In genomic region chr11:90356495-90357304, GRCm38 (mm10) we compare ENCODE assay signal across 12 mouse cellular contexts. TPM values are rescaled to one million over a fixed set of nuclear protein-coding genes. Genes with fewer than 3 reads are reported as not detected.
DNase-seq lines count a peak whose midpoint lies in the region; ATAC-seq lines count a peak whose summit lies in the region.
"Had no signal": no experiment of that assay in that cellular context is flagged by ENCODE, and none has a peak within 500 bp of the region (broad histone marks: within the 10 kb centered on the region; RNA-seq: fewer than 3 reads in every experiment).

No protein-coding gene starts in this region.

- no peaks in the 10 kb centered on the region for H3K27me3 ChIP-seq in heart, embryonic 11.5 days (ENCODE audit: control insufficient read depth, insufficient read depth, low read length)
- no peaks in the 10 kb centered on the region for H3K27me3 ChIP-seq in embryonic facial prominence, embryonic 14.5 days (replicated peaks; ENCODE audit: control insufficient read depth, insufficient read depth, low read length)
- no peaks in the 10 kb centered on the region for H3K27me3 ChIP-seq in liver, embryonic 15.5 days

- peak overlapping the region; percentile 12; the same call in 1 of the 2 replicates for H3K4me2 ChIP-seq in heart, embryonic 11.5 days
- H3K4me2 ChIP-seq in embryonic facial prominence, embryonic 14.5 days (ENCODE audit: low read depth, low read length): no peak overlapping the region
- H3K4me2 ChIP-seq in liver, embryonic 15.5 days: peak overlapping the region; percentile 20; the same call in 1 of the 2 replicates
- H3K4me2 ChIP-seq: midbrain, embryonic 12.5 days had no signal

- intact Hi-C loops in heart, postnatal 14 days (cut with DNase I): no loop called here

- DNase-seq in heart, postnatal 14 days: no peak
- peak; percentile 77 for DNase-seq in embryonic facial prominence, embryonic 14.5 days (ENCODE audit: low spot score)
- peak; percentile 86 for DNase-seq in kidney, adult 9 months
- no peak for DNase-seq in layer of hippocampus, postnatal 25 days (ENCODE audit: extremely low spot score in 1 of 2, low spot score in 1 of 2)
- no peak for DNase-seq in frontal cortex, postnatal 14 days (ENCODE audit: low spot score in 2 of 2)
- DNase-seq: cerebellum, adult 2 months; layer of hippocampus, adult 9-11 months had no signal

- H3K9ac ChIP-seq in heart, embryonic 11.5 days (ENCODE audit: low read depth, low read length): no peak overlapping the region
- H3K9ac ChIP-seq in embryonic facial prominence, embryonic 14.5 days (ENCODE audit: low read depth, low read length): no peak overlapping the region
- H3K9ac ChIP-seq in liver, embryonic 15.5 days: no peak overlapping the region
- H3K9ac ChIP-seq: midbrain, embryonic 12.5 days had no signal

- no peak overlapping the region for H3K4me3 ChIP-seq in heart, embryonic 11.5 days (ENCODE audit: low read depth, low read length)
- no peak overlapping the region for H3K4me3 ChIP-seq in embryonic facial prominence, embryonic 14.5 days (ENCODE audit: low read depth, low read length)
- H3K4me3 ChIP-seq in liver, embryonic 15.5 days (replicated peaks): no peak overlapping the region
- H3K4me3 ChIP-seq: midbrain, embryonic 12.5 days had no signal

- H3K9me3 ChIP-seq in heart, embryonic 11.5 days (replicated peaks; ENCODE audit: control insufficient read depth, low read length): no peaks in the 10 kb centered on the region
- H3K9me3 ChIP-seq in embryonic facial prominence, embryonic 14.5 days (ENCODE audit: control insufficient read depth, low read length): no peaks in the 10 kb centered on the region
- no peaks in the 10 kb centered on the region for H3K9me3 ChIP-seq in liver, embryonic 15.5 days (replicated peaks)
- H3K9me3 ChIP-seq: midbrain, embryonic 12.5 days had no signal

- ATAC-seq in heart, embryonic 11.5 days (replicated peaks; ENCODE audit: insufficient number of reproducible peaks, low FRiP score, low TSS enrichment): no peak
- ATAC-seq in embryonic facial prominence, embryonic 14.5 days (ENCODE audit: low read depth): peak; percentile 53
- peak; percentile 37; the same call in 1 of the 2 replicates for ATAC-seq in liver, embryonic 15.5 days (ENCODE audit: insufficient read depth)
- ATAC-seq in CD4-positive, CD25-positive, alpha-beta regulatory T cell, adult 4 months: no peak
- ATAC-seq: activated CD4-positive, CD25-positive, alpha-beta regulatory T cell, adult 4 months had no signal

- H3K27ac ChIP-seq in heart, embryonic 11.5 days (ENCODE audit: low read depth, low read length): no peak overlapping the region
- no peak overlapping the region for H3K27ac ChIP-seq in embryonic facial prominence, embryonic 14.5 days (replicated peaks; ENCODE audit: low read depth, low read length)
- peak overlapping the region; percentile 67 for H3K27ac ChIP-seq in liver, embryonic 15.5 days (replicated peaks)
- H3K27ac ChIP-seq: midbrain, embryonic 12.5 days had no signal

- peaks cover 18% of the 10 kb centered on the region for H3K4me1 ChIP-seq in heart, embryonic 11.5 days (ENCODE audit: control insufficient read depth, insufficient read depth, low read length)
- H3K4me1 ChIP-seq in embryonic facial prominence, embryonic 14.5 days (ENCODE audit: control insufficient read depth, insufficient read depth, low read length): peaks cover 31% of the 10 kb centered on the region
- peaks cover 27% of the 10 kb centered on the region for H3K4me1 ChIP-seq in liver, embryonic 15.5 days (replicated peaks)

- 42% methylated on average over 9 of the region's 9 CpGs for WGBS in heart, embryonic 11.5 days (ENCODE audit: insufficient replicate concordance)
- 26% methylated on average over 9 of the region's 9 CpGs for WGBS in embryonic facial prominence, embryonic 14.5 days
- 42% methylated on average over 9 of the region's 9 CpGs for WGBS in liver, embryonic 15.5 days (ENCODE audit: insufficient replicate concordance)

- H3K36me3 ChIP-seq in heart, embryonic 11.5 days (ENCODE audit: control insufficient read depth, insufficient read depth, low read length): no peaks in the 10 kb centered on the region
- H3K36me3 ChIP-seq in embryonic facial prominence, embryonic 14.5 days (ENCODE audit: control insufficient read depth, insufficient read depth, low read length): no peaks in the 10 kb centered on the region
- 0 out of 2 replicates have a peak, but pooled peaks cover 3% of the 10 kb centered on the region for H3K36me3 ChIP-seq in liver, embryonic 15.5 days (replicated peaks)
- H3K36me3 ChIP-seq: midbrain, embryonic 12.5 days had no signal

RNA-seq across cellular contexts. Expression of gene Hlf, which starts 34.0 kb away (rescaled TPM):
- polyA plus RNA-seq in heart, embryonic 11.5 days (2014; fragmentation: Nextera tagmentation; extraction: Ambion mirVana): 1.4 and 2.1 TPM in 2 replicates
- total RNA-seq in heart, postnatal 14 days (2021): 10 to 100 TPM; 21.8 to 22.4 TPM
- polyA plus RNA-seq in embryonic facial prominence, embryonic 14.5 days (2014; fragmentation: Nextera tagmentation; extraction: Ambion mirVana): 5.1 and 6.2 TPM in 2 replicates
- 5.0 TPM in 2 replicates for polyA plus RNA-seq in liver, embryonic 15.5 days (2015; fragmentation: Nextera tagmentation; extraction: Ambion mirVana)
- 10 to 100 TPM; 65.0 to 70.5 TPM for total RNA-seq in layer of hippocampus, postnatal 25 days (2021)
- polyA plus RNA-seq in CD4-positive, CD25-positive, alpha-beta regulatory T cell, adult 4 months (2017; shearing (Covaris generic)): 1 to 10 TPM; 1.4 to 2.5 TPM

Comparison
In these comparisons a context has a peak if more than half of its experiments do, and no peak if none do; other contexts are left out.
1. ATAC-seq: peak in embryonic facial prominence, embryonic 14.5 days (single experiment) and liver, embryonic 15.5 days (single experiment); none in heart, embryonic 11.5 days (single experiment) and CD4-positive, CD25-positive, alpha-beta regulatory T cell, adult 4 months (single experiment).
2. DNase-seq: peak in embryonic facial prominence, embryonic 14.5 days (single experiment) and kidney, adult 9 months (single experiment); none in heart, postnatal 14 days (0 of 2), layer of hippocampus, postnatal 25 days (0 of 2) and frontal cortex, postnatal 14 days (0 of 2).